Mouse (Mus musculus): ENCODE data around the gene Map3k1. TPM values are rescaled to one million over a fixed set of nuclear protein-coding genes. Genes with fewer than 3 reads are reported as not detected.
"Not testable (repeated sequence)": the region's sequence is repeated elsewhere in the genome, so short reads cannot be mapped to it uniquely, and the experiment has no call there.

Gene Map3k1
- polyA plus RNA-seq, 1 experiment from 2014 or later: 13.2 TPM

DNA sequence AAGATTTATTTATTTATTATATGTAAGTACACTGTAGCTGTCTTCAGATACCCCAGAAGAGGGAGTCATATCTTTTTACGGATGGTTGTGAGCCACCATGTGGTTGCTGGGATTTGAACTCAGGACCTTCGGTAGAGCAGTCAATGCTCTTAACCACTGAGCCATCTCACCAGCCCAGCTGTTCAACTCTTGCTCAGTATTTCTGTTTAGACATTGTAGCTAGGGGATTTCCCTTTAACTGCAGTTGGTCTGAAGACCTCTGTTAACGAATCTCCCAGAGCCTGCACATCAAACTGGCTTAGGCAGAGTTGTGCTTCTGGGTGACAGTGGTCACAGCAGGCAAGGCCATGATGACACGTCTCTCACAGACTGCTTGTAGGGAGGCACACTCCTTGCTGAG is 104.8 kb downstream of the Map3k1 start:
- WGBS: 92% methylated on average over 4 of the region's 4 CpGs
- H3K36me3 ChIP-seq: peaks cover 68% of the 10 kb centered on the region
- not testable (repeated sequence) for H3K4me3 ChIP-seq; H3K4me2 ChIP-seq (replicated peaks); H3K9me3 ChIP-seq; H3K4me1 ChIP-seq; H3K27me3 ChIP-seq (replicated peaks); H3K27ac ChIP-seq; ATAC-seq (ENCODE audit: low FRiP score, low read depth); H3K9ac ChIP-seq

DNA sequence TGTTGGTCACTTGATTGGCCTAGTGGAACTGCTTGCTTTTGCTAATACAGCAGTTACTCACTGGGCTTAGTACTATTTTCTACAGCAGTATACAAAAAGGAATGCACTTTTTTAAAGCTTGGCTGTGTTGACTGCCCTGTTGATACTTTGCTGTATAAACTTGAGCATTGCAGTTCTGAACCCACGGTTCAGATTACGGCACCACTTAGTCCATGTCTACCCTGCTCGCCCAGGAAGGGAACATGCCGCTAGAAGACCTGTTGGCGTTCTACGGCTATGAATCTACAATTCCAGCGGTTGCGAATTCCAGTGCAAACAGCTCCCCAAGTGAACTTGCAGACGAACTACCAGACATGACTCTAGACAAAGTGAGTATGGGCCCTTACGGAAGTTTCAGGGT is 105.4 kb downstream of the Map3k1 start:
- peaks cover 64% of the 10 kb centered on the region for H3K36me3 ChIP-seq
- no peak overlapping the region for H3K4me2 ChIP-seq (replicated peaks)
- H3K4me3 ChIP-seq: no peak overlapping the region
- no peaks in the 10 kb centered on the region for H3K4me1 ChIP-seq
- no peak overlapping the region for H3K27ac ChIP-seq
- H3K9ac ChIP-seq: no peak overlapping the region
- H3K27me3 ChIP-seq (replicated peaks): no peaks in the 10 kb centered on the region
- ATAC-seq (ENCODE audit: low FRiP score, low read depth): no peak
- WGBS: 96% methylated on average over 10 of the region's 10 CpGs
- H3K9me3 ChIP-seq: no peaks in the 10 kb centered on the region

Other genes with a start within 250 kb of the Map3k1 start
- not detected in 2 replicates for gene Gm10198, start 216.2 kb downstream of the Map3k1 start, polyA plus RNA-seq (2016; fragmentation: Nextera tagmentation; extraction: Ambion mirVana)
- 21.3 and 21.6 TPM in 2 replicates for gene Mier3, start 128.0 kb downstream of the Map3k1 start, polyA plus RNA-seq (2016; fragmentation: Nextera tagmentation; extraction: Ambion mirVana)

Data from neural tube, embryonic 12.5 days (tissue).